Mouse (Mus musculus) lung, embryonic 16.5 days (tissue): ENCODE measurements around the gene Itpk1. TPM values are rescaled to one million over a fixed set of nuclear protein-coding genes. Genes with fewer than 3 reads are reported as not detected.
A peak's percentile ranks its signal among the peaks of the same experiment; 100 is the strongest.

Experiments used
- ATAC-seq: fragments of 200-750 bp; cut with Nextera tagmentation; 2 replicates; pipeline ENCODE4 v1.8.0; 2017; ENCODE audit warnings: low read depth, mild to moderate bottlenecking, moderate library complexity
- H3K27ac ChIP-seq: fragments of 300-500 bp; sonication (generic); 2 replicates; pipeline ENCODE4 v1.5.1; 2014; ENCODE audit warnings: mild to moderate bottlenecking, control low read depth, low read length
- H3K27me3 ChIP-seq: fragments of 300-500 bp; sonication (generic); 2 replicates; pipeline ENCODE4 v1.6.1; 2014; ENCODE audit warnings: low read depth, low read length, mixed read lengths; ENCODE audit not compliant: control insufficient read depth, insufficient read depth
- H3K36me3 ChIP-seq: fragments of 300-500 bp; sonication (generic); 2 replicates; pipeline ENCODE4 v1.6.1; 2014; ENCODE audit warnings: low read length; ENCODE audit not compliant: control insufficient read depth, insufficient read depth
- H3K4me1 ChIP-seq: fragments of 300-500 bp; sonication (generic); replicated peaks from 2 replicates; pipeline ENCODE4 v1.6.1; 2014; ENCODE audit warnings: low read length, mixed read lengths; ENCODE audit not compliant: control insufficient read depth, insufficient read depth
- H3K4me2 ChIP-seq: fragments of 300-500 bp; sonication (generic); 2 replicates; pipeline ENCODE4 v1.6.1; 2014; ENCODE audit warnings: low read depth, low read length, control low read depth
- H3K4me3 ChIP-seq: fragments of 300-500 bp; sonication (generic); 2 replicates; pipeline ENCODE4 v1.5.1; 2014; ENCODE audit warnings: mild to moderate bottlenecking, low read length, control low read depth
- H3K9ac ChIP-seq: fragments of 300-500 bp; sonication (generic); 2 replicates; pipeline ENCODE4 v1.6.1; 2014; ENCODE audit warnings: low read length, control low read depth
- H3K9me3 ChIP-seq: fragments of 300-500 bp; sonication (generic); 2 replicates; pipeline ENCODE4 v1.6.1; 2016; ENCODE audit warnings: low read length; ENCODE audit not compliant: control insufficient read depth
- whole genome bisulfite sequencing: fragments of 180-500 bp; shearing (Covaris S2); extraction: QIAGEN DNeasy Blood & Tissue Kit; methylation state at CpG from one replicate; pipeline ENCODE4 v1.1.7; 2014; 5-methylcytosine and 5-hydroxymethylcytosine counted together
- polyA plus RNA-seq: library from polyadenylated mRNA; unstranded; fragments of >200 nt; fragmentation: Nextera tagmentation; extraction: Ambion mirVana; gene quantifications from 2 replicates; pipeline ENCODE4 v1.2.1, GENCODE M21; 2015

Itpk1 gene
- polyA plus RNA-seq, 1 experiment from 2014 or later, result 10.6 TPM

GRCm38 (mm10) chr12:102575541-102576329 is 129.0 kb downstream of the Itpk1 start:
- H3K27me3 ChIP-seq, result no peaks in the 10 kb centered on the region
- 76% methylated on average over 5 of the region's 5 CpGs for WGBS
- no peak overlapping the region for H3K4me3 ChIP-seq
- no peak overlapping the region for H3K4me2 ChIP-seq
- no peak overlapping the region for H3K27ac ChIP-seq
- no peaks in the 10 kb centered on the region for H3K9me3 ChIP-seq
- no peaks in the 10 kb centered on the region for H3K36me3 ChIP-seq
- H3K4me1 ChIP-seq, result no peaks in the 10 kb centered on the region
- no peak for ATAC-seq
- H3K9ac ChIP-seq, result no peak overlapping the region

GRCm38 (mm10) chr12:102573036-102573435 is 131.7 kb downstream of the Itpk1 start:
- no peak overlapping the region for H3K9ac ChIP-seq
- no peaks in the 10 kb centered on the region for H3K36me3 ChIP-seq
- H3K27me3 ChIP-seq, result no peaks in the 10 kb centered on the region
- no peak for ATAC-seq
- H3K4me2 ChIP-seq, result no peak overlapping the region
- no peaks in the 10 kb centered on the region for H3K9me3 ChIP-seq
- H3K27ac ChIP-seq, result no peak overlapping the region
- H3K4me1 ChIP-seq, result no peaks in the 10 kb centered on the region
- no peak overlapping the region for H3K4me3 ChIP-seq
- WGBS, result 73% methylated on average over 7 of the region's 7 CpGs

- 81% methylated on average over 9 of the region's 9 CpGs for WGBS
Measured at GRCm38 (mm10) chr12:102571666-102572065, 133.1 kb downstream of the Itpk1 start.

GRCm38 (mm10) chr12:102570734-102571133 is 134.0 kb downstream of the Itpk1 start:
- WGBS, result 49% methylated on average over 5 of the region's 5 CpGs
- H3K36me3 ChIP-seq, result no peaks in the 10 kb centered on the region
- no peak overlapping the region for H3K9ac ChIP-seq
- peak; percentile 50 for ATAC-seq
- H3K4me1 ChIP-seq, result no peaks in the 10 kb centered on the region
- no peak overlapping the region for H3K27ac ChIP-seq
- no peak overlapping the region for H3K4me2 ChIP-seq
- H3K27me3 ChIP-seq, result no peaks in the 10 kb centered on the region
- no peaks in the 10 kb centered on the region for H3K9me3 ChIP-seq
- no peak overlapping the region for H3K4me3 ChIP-seq

More at GRCm38 (mm10) chr12:102571666-102572065, 133.1 kb downstream of the Itpk1 start:
- no peak for ATAC-seq
- H3K9ac ChIP-seq, result no peak overlapping the region
- no peaks in the 10 kb centered on the region for H3K4me1 ChIP-seq
- H3K4me2 ChIP-seq, result no peak overlapping the region
- no peaks in the 10 kb centered on the region for H3K27me3 ChIP-seq
- no peaks in the 10 kb centered on the region for H3K9me3 ChIP-seq
- H3K27ac ChIP-seq, result no peak overlapping the region
- no peak overlapping the region for H3K4me3 ChIP-seq
- H3K36me3 ChIP-seq, result no peaks in the 10 kb centered on the region

- Histone ChIP-seq H3K4me1 (no peaks in the 10 kb centered on the region), H3K36me3 (no peaks in the 10 kb centered on the region), H3K9ac (no peak overlapping the region), H3K4me2 (no peak overlapping the region), H3K27ac (no peak overlapping the region), H3K27me3 (no peaks in the 10 kb centered on the region), H3K4me3 (no peak overlapping the region), H3K9me3 (no peaks in the 10 kb centered on the region)
- ATAC-seq, result no peak
- 78% methylated on average over 13 of the region's 13 CpGs for WGBS
Measured at GRCm38 (mm10) chr12:102570111-102570510, 134.6 kb downstream of the Itpk1 start.

- Histone ChIP-seq H3K4me1 (no peaks in the 10 kb centered on the region), H3K4me2 (no peak overlapping the region), H3K9me3 (no peaks in the 10 kb centered on the region), H3K9ac (no peak overlapping the region), H3K27ac (no peak overlapping the region), H3K27me3 (no peaks in the 10 kb centered on the region), H3K36me3 (no peaks in the 10 kb centered on the region), H3K4me3 (no peak overlapping the region)
- ATAC-seq, result no peak
- 58% methylated on average over 7 of the region's 7 CpGs for WGBS
Measured at GRCm38 (mm10) chr12:102568219-102568618, 136.5 kb downstream of the Itpk1 start.

- no peaks in the 10 kb centered on the region for H3K27me3 ChIP-seq
- H3K36me3 ChIP-seq, result no peaks in the 10 kb centered on the region
- H3K4me3 ChIP-seq, result no peak overlapping the region
- H3K9me3 ChIP-seq, result no peaks in the 10 kb centered on the region
- no peak overlapping the region for H3K27ac ChIP-seq
- H3K4me2 ChIP-seq, result no peak overlapping the region
- 57% methylated on average over 2 of the region's 2 CpGs for WGBS
- no peak for ATAC-seq
- no peaks in the 10 kb centered on the region for H3K4me1 ChIP-seq
- no peak overlapping the region for H3K9ac ChIP-seq
Measured at GRCm38 (mm10) chr12:102566951-102567350, 137.8 kb downstream of the Itpk1 start.

DNA sequence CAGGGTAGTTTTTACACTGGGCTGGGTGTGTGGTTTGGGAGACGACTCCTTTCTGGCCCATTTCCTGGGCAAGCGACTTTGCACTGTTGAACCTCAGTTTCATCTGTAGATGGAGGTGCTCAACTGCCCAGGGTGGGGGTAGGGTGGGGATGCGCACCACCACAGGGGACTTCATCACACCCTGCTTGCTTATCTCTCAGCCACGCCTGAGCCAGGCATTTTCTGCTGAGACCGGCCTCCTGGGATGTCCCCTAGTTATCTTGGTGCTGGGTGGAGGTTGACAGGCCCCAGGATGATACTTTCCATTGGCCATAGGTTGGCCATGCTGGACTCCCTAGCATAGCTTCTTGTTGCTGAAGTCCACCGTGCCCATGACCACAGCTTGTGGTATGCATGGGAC is 139.6 kb downstream of the Itpk1 start:
- H3K27me3 ChIP-seq, result no peaks in the 10 kb centered on the region
- no peaks in the 10 kb centered on the region for H3K9me3 ChIP-seq
- no peaks in the 10 kb centered on the region for H3K36me3 ChIP-seq
- no peak for ATAC-seq
- H3K4me2 ChIP-seq, result no peak overlapping the region
- H3K27ac ChIP-seq, result no peak overlapping the region
- no peak overlapping the region for H3K4me3 ChIP-seq
- no peaks in the 10 kb centered on the region for H3K4me1 ChIP-seq
- 64% methylated on average over 6 of the region's 6 CpGs for WGBS
- H3K9ac ChIP-seq, result no peak overlapping the region

GRCm38 (mm10) chr12:102557372-102557771 is 147.4 kb downstream of the Itpk1 start:
- Histone ChIP-seq H3K27me3 (peaks cover 15% of the 10 kb centered on the region), H3K4me2 (no peak overlapping the region), H3K4me1 (0 out of 2 replicates have a peak, but pooled peaks cover 3% of the 10 kb centered on the region), H3K4me3 (no peak overlapping the region), H3K9me3 (no peaks in the 10 kb centered on the region), H3K9ac (no peak overlapping the region), H3K27ac (no peak overlapping the region), H3K36me3 (no peaks in the 10 kb centered on the region)
- ATAC-seq, result no peak
- 71% methylated on average over 5 of the region's 5 CpGs for WGBS
